Mouse (Mus musculus): ENCODE measurements around the gene Foxp4. TPM values are rescaled to one million over a fixed set of nuclear protein-coding genes. Genes with fewer than 3 reads are reported as not detected.

Gene Foxp4
- total RNA-seq, 2 experiments from 2014 or later: 3.4 to 16.9 TPM

- no peak for ATAC-seq (replicated peaks; ENCODE audit: poor library complexity, severe bottlenecking)
These were observed 92.7 kb downstream of the Foxp4 start for GRCm38 (mm10) chr17:47831772-47832171.

DNA sequence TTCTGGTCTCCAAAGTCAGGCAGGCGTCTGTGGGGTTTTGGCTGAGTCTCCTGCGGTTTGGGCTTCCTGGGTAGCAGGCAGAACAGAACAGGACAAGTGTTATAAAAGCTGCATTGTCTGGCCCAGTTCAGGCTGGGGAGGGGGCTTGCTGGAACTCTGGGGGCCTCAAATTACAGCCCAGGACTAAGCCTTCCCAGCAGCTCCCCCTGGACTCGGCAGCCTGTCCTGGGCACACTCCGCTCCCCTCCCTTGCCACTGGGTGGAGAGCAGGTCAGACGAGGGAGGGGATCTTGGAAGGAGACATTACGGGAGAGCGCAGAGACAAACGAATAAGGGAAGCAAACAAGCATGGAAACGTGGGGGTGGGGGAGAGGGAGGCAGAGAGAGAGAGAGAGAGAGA lies 93.3 kb downstream of the Foxp4 start:
- ATAC-seq (replicated peaks; ENCODE audit: poor library complexity, severe bottlenecking): no peak

DNA sequence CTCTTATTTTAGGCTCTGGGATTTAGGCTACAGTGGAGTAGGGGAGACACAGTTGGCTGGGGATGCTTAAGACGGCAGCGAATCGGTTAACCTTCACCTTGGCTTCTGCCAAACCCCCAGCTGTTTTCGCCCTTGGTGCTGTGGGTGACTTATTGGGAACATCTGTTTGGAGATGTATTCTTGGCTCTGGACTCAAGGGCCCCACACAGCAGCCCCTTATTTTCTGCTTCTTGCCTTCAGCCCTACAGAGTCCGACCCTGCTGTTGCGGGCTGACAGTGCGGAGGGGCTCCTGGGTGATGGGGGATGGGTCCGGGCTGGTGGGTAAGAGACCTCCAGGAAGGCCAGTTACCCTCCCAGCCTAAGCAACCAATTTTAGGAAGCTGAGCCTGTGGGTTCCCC lies 103.1 kb downstream of the Foxp4 start:
- ATAC-seq (replicated peaks; ENCODE audit: poor library complexity, severe bottlenecking): no peak

DNA sequence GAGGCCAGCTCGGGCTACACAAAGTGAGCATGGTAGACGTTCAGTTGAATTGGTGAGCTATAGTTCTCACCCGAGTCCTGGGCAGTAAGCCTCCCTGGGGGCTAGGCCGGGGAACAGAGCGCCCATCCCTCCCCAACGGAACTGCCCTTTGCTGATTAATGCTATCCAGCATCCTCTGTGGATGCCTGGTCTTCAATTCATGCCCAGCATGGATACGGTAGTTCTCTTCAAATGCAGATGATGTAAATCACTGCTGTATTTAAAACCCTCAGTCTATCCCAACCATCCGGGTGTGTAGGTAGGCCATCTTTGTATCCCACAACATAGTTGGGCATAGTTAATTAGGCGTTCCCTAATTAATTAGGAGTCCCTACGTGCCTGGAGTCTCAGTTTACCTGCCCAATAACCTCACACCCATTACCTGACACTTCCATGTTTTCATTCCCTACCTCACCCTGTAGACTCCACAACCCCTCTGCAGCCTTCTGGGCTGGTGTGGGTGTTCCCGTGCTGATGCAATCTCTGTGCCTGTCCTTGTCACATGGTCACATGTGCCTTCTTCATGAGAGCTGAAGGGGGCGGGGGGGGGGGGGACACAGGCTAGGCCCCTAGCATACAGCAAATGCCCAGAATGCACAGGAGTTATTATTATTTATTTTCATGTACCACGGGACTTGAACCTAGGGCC lies 106.3 kb downstream of the Foxp4 start:
- no peak for ATAC-seq (replicated peaks; ENCODE audit: poor library complexity, severe bottlenecking)

Other genes with a start within 250 kb of the Foxp4 start
- gene Tomm6, start 236.3 kb downstream of the Foxp4 start, total RNA-seq (2014; fragmentation: Nextera tagmentation): 315 and 346 TPM in 2 replicates
- gene Tomm6, start 236.3 kb downstream of the Foxp4 start, total RNA-seq (2017): 46.0 and 46.4 TPM in 2 replicates
- gene Frs3, start 235.6 kb downstream of the Foxp4 start, total RNA-seq (2014; fragmentation: Nextera tagmentation): 0.15 TPM in 1 of 2 replicates, not detected in the other
- 0.22 TPM in 1 of 2 replicates, not detected in the other for gene Frs3, start 235.6 kb downstream of the Foxp4 start, total RNA-seq (2017)
- not detected in 2 replicates for gene Gm21981, start 230.2 kb downstream of the Foxp4 start, total RNA-seq (2014; fragmentation: Nextera tagmentation)
- gene Gm21981, start 230.2 kb downstream of the Foxp4 start, total RNA-seq (2017): 1.0 TPM in 1 of 2 replicates, not detected in the other
- gene Prickle4, start 229.9 kb downstream of the Foxp4 start, total RNA-seq (2014; fragmentation: Nextera tagmentation): not detected in 2 replicates
- 0.62 TPM in 1 of 2 replicates, not detected in the other for gene Prickle4, start 229.9 kb downstream of the Foxp4 start, total RNA-seq (2017)
- gene Pgc, start 197.8 kb downstream of the Foxp4 start, total RNA-seq (2014; fragmentation: Nextera tagmentation): not detected in 2 replicates
- gene Pgc, start 197.8 kb downstream of the Foxp4 start, total RNA-seq (2017): not detected in 2 replicates
- 6.7 and 9.4 TPM in 2 replicates for gene Tfeb, start 187.6 kb downstream of the Foxp4 start, total RNA-seq (2014; fragmentation: Nextera tagmentation)
- 6.9 and 7.8 TPM in 2 replicates for gene Tfeb, start 187.6 kb downstream of the Foxp4 start, total RNA-seq (2017)
- 3.7 and 5.5 TPM in 2 replicates for gene Mdfi, start 90.0 kb downstream of the Foxp4 start, total RNA-seq (2014; fragmentation: Nextera tagmentation)
- 2.7 and 4.9 TPM in 2 replicates for gene Mdfi, start 90.0 kb downstream of the Foxp4 start, total RNA-seq (2017)
- gene 1700122O11Rik, start 113.6 kb upstream of the Foxp4 start, total RNA-seq (2014; fragmentation: Nextera tagmentation): not detected in 2 replicates
- not detected in 2 replicates for gene 1700122O11Rik, start 113.6 kb upstream of the Foxp4 start, total RNA-seq (2017)
- not detected in 2 replicates for gene 1700067P10Rik, start 164.7 kb upstream of the Foxp4 start, total RNA-seq (2014; fragmentation: Nextera tagmentation)
- not detected in 2 replicates for gene 1700067P10Rik, start 164.7 kb upstream of the Foxp4 start, total RNA-seq (2017)
- gene 9830107B12Rik, start 221.6 kb upstream of the Foxp4 start, total RNA-seq (2014; fragmentation: Nextera tagmentation): 0.75 TPM in 1 of 2 replicates, not detected in the other
- 0.88 and 1.3 TPM in 2 replicates for gene 9830107B12Rik, start 221.6 kb upstream of the Foxp4 start, total RNA-seq (2017)
- gene A530064D06Rik, start 242.6 kb upstream of the Foxp4 start, total RNA-seq (2014; fragmentation: Nextera tagmentation): 1.2 TPM in 1 of 2 replicates, not detected in the other
- 0.30 and 1.2 TPM in 2 replicates for gene A530064D06Rik, start 242.6 kb upstream of the Foxp4 start, total RNA-seq (2017)